Mouse (Mus musculus) liver, adult 2 months (tissue): ENCODE data around the gene Hist1h3h.
"Not testable (repeated sequence)": the region's sequence is repeated elsewhere in the genome, so short reads cannot be mapped to it uniquely, and the experiment has no call there.

Experiments used
- CTCF ChIP-seq: fragments of 200-500 bp; IDR thresholded peaks from 2 replicates; pipeline ENCODE4 v1.5.1; 2011; ENCODE audit warnings: low read depth, low read length, control low read depth
- POLR2A ChIP-seq: fragments of 200-500 bp; IDR thresholded peaks from 2 replicates; pipeline ENCODE4 v1.6.1; 2011; ENCODE audit warnings: low read length, control low read depth; ENCODE audit not compliant: insufficient read depth; ENCODE audit errors: extremely low read depth

DNA sequence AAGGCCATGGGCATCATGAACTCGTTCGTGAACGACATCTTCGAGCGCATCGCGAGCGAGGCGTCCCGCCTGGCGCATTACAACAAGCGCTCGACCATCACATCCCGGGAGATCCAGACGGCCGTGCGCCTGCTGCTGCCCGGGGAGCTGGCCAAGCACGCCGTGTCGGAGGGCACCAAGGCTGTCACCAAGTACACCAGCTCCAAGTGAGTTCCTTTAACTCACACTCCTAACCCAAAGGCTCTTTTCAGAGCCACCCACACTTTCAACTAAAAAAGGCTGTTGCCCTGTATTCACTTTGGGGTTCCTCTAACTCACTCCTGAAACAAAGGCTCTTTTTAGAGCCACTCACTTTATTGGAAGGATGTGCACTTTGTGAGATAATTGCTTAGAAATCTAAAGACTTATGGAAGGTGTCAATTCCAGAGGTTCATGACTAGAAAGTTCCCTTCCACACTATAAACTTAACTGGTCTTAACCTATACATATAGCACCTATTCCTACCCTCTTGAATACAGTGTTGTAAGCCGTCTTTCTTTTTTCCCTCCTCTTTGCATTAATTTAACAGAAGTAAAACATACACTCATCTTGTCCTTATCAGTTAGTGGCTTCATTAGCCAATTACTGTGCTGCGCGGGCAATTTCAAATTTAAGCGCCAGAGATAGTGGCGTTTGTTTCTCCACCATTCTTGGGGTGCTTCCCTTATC lies 37.0 kb downstream of the Hist1h3h start:
- not testable (repeated sequence) for TF ChIP-seq POLR2A, CTCF
